Mouse (Mus musculus): Measurements from ENCODE around the gene Fam180a. TPM values are rescaled to one million over a fixed set of nuclear protein-coding genes. Genes with fewer than 3 reads are reported as not detected.

Gene Fam180a
- total and polyA plus RNA-seq, 2 experiments from 2014 or later = 0.86 to 3.0 TPM

GRCm38 (mm10) chr6:35279306-35279705 is 46.6 kb downstream of the Fam180a start:
- H3K4me3 ChIP-seq (ENCODE audit: low read depth, low read length) = no peak overlapping the region
- DNase-seq (no peak), ATAC-seq (no peak)
- no peaks in the 10 kb centered on the region for H3K4me1 ChIP-seq (ENCODE audit: insufficient read depth)
- H3K4me2 ChIP-seq (ENCODE audit: low read depth) = no peak overlapping the region
- WGBS = 87% methylated on average over 10 of the region's 10 CpGs
- H3K36me3 ChIP-seq (ENCODE audit: insufficient read depth) = no peaks in the 10 kb centered on the region
- H3K27me3 ChIP-seq (ENCODE audit: insufficient read depth, low read length) = no peaks in the 10 kb centered on the region
- H3K9ac ChIP-seq = no peak overlapping the region
- no peak overlapping the region for H3K27ac ChIP-seq (ENCODE audit: low read depth, low read length)
- no peaks in the 10 kb centered on the region for H3K9me3 ChIP-seq (ENCODE audit: low read length)
- TF ChIP-seq CTCF (IDR thresholded peaks at IDR 0.05; ENCODE audit: low read depth) = no peak

DNA sequence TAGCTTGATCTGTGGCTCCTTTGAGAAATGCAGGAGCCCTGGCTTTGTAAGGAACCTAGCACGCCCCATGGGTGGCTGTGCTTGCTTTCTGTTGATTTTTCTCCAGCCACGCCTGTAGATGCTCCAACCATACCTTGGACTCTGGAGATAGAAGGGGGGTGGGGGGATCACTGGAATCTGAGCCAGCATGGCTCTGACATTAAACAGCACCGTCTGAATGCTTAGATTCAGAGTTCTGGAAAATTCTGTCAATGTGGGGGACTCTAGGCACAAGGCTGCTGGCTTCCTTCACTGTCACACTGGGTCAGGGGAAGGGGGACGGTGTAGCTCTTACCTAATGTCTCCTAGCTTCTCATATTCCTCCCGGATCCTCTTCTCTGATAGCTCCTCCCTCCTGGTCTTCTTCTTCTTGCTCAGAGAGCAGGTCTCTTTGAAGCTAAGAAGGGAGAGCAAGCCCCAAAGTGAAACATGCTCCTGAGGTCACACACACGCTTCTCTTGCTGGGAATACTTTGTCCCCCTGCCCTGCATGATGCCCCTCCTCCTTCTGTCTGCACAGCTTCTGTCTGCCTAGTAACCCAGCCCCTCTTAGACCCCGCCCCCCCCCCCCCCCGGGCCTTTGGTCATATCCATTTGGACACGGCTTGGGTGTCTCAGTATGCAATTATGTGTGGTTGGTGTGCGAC is 47.9 kb downstream of the Fam180a start:
- TF ChIP-seq CTCF (IDR thresholded peaks at IDR 0.05; ENCODE audit: low read depth) = no peak
- WGBS = 68% methylated on average over 10 of the region's 10 CpGs

DNA sequence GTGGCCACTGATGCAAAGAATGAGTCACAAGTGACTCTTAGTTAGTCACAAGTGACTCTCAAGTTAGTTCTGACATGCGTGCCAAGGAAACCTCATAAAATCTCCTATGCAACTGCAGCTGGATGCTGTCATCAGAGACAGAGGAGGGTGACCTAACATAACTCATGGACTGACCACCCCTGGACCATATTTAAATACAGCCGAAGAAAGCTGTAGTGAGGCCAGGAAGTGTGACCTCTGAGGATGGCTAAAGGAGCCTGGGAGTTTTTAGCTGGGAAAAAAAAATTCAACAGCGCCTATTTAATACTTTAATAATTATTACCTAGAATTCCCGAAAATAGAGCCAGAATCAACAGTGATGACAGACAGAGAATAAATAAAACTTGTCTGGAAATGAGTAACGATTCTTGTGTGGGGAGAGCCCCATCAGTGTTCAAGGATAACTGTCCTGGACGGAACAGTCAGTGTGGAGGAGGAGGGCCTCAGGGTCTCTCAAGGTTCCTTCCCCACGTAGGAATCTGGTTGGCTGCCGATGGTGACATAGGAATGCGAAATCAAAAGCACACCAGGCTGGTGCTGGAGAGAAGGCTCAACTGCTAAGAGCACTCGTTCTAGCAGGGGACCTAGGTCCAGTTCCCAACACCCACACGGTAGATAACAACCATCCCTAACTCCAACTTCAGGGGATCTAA is 52.4 kb downstream of the Fam180a start:
- no peaks in the 10 kb centered on the region for H3K4me1 ChIP-seq (ENCODE audit: insufficient read depth)
- H3K27ac ChIP-seq (ENCODE audit: low read depth, low read length) = no peak overlapping the region
- no peak overlapping the region for H3K9ac ChIP-seq
- ATAC-seq (no peak), DNase-seq (no peak)
- H3K4me2 ChIP-seq (ENCODE audit: low read depth) = no peak overlapping the region
- no peaks in the 10 kb centered on the region for H3K27me3 ChIP-seq (ENCODE audit: insufficient read depth, low read length)
- H3K4me3 ChIP-seq (ENCODE audit: low read depth, low read length) = no peak overlapping the region
- TF ChIP-seq CTCF (IDR thresholded peaks at IDR 0.05; ENCODE audit: low read depth) = no peak
- 89% methylated on average over 11 of the region's 11 CpGs for WGBS
- no peaks in the 10 kb centered on the region for H3K36me3 ChIP-seq (ENCODE audit: insufficient read depth)
- no peaks in the 10 kb centered on the region for H3K9me3 ChIP-seq (ENCODE audit: low read length)

More for the DNA sequence above, 47.9 kb downstream of the Fam180a start:
- no peaks in the 10 kb centered on the region for H3K9me3 ChIP-seq (ENCODE audit: low read length)
- no peak overlapping the region for H3K27ac ChIP-seq (ENCODE audit: low read depth, low read length)
- no peaks in the 10 kb centered on the region for H3K27me3 ChIP-seq (ENCODE audit: insufficient read depth, low read length)
- H3K36me3 ChIP-seq (ENCODE audit: insufficient read depth) = no peaks in the 10 kb centered on the region
- no peaks in the 10 kb centered on the region for H3K4me1 ChIP-seq (ENCODE audit: insufficient read depth)
- no peak overlapping the region for H3K9ac ChIP-seq
- no peak for DNase-seq
- no peak overlapping the region for H3K4me3 ChIP-seq (ENCODE audit: low read depth, low read length)
- H3K4me2 ChIP-seq (ENCODE audit: low read depth) = no peak overlapping the region
- ATAC-seq = no peak

DNA sequence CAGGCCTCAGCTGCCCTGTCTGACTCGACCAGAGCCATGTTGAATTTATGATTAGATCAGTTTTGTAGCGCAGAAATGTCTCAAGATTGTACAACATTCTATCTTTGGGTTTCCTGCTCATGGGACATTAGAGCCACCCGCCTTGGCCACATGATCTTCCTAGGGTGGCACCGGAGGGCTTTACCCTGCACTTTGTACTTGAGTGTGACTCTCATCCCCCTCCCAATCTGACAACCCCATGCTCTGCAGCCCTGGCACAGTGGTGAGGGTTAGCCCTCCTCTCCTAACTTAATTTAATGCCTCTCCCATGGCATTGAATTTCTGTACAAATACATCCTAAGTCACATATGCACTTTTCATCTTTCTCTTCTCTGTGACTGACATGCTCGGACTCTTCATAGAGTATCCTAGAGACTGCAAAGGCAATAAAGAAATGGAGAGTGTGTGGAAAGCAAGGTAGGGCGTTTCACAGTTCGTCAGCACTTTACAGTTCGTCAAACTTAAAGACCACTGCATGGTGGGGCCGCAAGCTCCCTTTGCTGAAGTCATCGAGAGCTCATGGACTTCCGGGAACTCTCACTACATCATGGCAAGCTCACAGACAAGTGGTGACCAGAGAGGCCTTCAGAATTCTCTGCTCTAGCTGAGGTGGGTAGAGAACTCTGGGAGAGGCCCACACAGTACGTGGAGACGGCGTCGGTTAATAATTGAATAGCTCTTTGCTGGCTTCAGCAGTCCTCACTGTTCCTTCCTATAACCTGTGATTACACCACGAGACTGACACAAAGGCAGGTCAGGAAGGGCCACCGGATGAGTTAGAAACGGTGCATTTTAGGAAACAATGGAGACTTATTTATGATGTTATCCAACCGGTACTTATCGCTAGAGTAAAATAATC is 53.8 kb downstream of the Fam180a start:
- no peak for ATAC-seq
- no peaks in the 10 kb centered on the region for H3K36me3 ChIP-seq (ENCODE audit: insufficient read depth)

GRCm38 (mm10) chr6:35271094-35271855 is 54.7 kb downstream of the Fam180a start:
- Histone ChIP-seq H3K4me3 (ENCODE audit: low read depth, low read length) (no peak overlapping the region), H3K36me3 (ENCODE audit: insufficient read depth) (no peaks in the 10 kb centered on the region), H3K9me3 (ENCODE audit: low read length) (no peaks in the 10 kb centered on the region), H3K27me3 (ENCODE audit: insufficient read depth, low read length) (no peaks in the 10 kb centered on the region), H3K4me1 (ENCODE audit: insufficient read depth) (no peaks in the 10 kb centered on the region), H3K4me2 (ENCODE audit: low read depth) (no peak overlapping the region), H3K9ac (no peak overlapping the region), H3K27ac (ENCODE audit: low read depth, low read length) (no peak overlapping the region)
- no peak for TF ChIP-seq CTCF (IDR thresholded peaks at IDR 0.05; ENCODE audit: low read depth)
- DNase-seq = peak; percentile 19
- 61% methylated on average over 12 of the region's 12 CpGs for WGBS
- no peak for ATAC-seq

More for the DNA sequence above, 53.8 kb downstream of the Fam180a start:
- Histone ChIP-seq H3K4me1 (ENCODE audit: insufficient read depth) (no peaks in the 10 kb centered on the region), H3K9ac (no peak overlapping the region), H3K4me2 (ENCODE audit: low read depth) (no peak overlapping the region), H3K27ac (ENCODE audit: low read depth, low read length) (no peak overlapping the region), H3K27me3 (ENCODE audit: insufficient read depth, low read length) (no peaks in the 10 kb centered on the region), H3K9me3 (ENCODE audit: low read length) (no peaks in the 10 kb centered on the region), H3K4me3 (ENCODE audit: low read depth, low read length) (no peak overlapping the region)
- DNase-seq = no peak
- WGBS = 88% methylated on average over 20 of the region's 20 CpGs
- no peak for TF ChIP-seq CTCF (IDR thresholded peaks at IDR 0.05; ENCODE audit: low read depth)

DNA sequence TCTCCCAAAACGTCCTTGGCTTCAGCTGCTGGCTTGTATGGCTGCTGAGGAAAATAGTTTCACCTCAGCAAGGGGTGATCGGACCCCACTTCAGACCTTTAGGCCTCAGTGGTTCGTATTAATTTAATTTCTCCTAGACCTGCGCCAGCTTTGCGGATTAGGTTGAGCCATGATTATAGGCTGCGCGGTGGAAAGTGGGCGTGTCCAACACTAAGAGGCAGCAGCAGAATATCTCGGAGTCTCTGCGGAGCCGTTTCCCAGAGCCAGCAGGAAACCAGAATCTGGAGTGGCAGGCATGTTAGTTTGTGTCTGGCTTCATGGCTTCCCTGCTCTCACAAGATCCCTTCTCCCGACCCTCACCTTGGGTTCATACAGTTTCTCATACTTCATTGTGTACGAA is 56.3 kb downstream of the Fam180a start:
- no peaks in the 10 kb centered on the region for H3K4me1 ChIP-seq (ENCODE audit: insufficient read depth)
- H3K36me3 ChIP-seq (ENCODE audit: insufficient read depth) = no peaks in the 10 kb centered on the region
- no peak overlapping the region for H3K9ac ChIP-seq
- no peak overlapping the region for H3K4me3 ChIP-seq (ENCODE audit: low read depth, low read length)
- 84% methylated on average over 13 of the region's 13 CpGs for WGBS
- no peak overlapping the region for H3K27ac ChIP-seq (ENCODE audit: low read depth, low read length)
- no peak for ATAC-seq
- no peak for DNase-seq
- H3K4me2 ChIP-seq (ENCODE audit: low read depth) = no peak overlapping the region
- no peaks in the 10 kb centered on the region for H3K9me3 ChIP-seq (ENCODE audit: low read length)
- no peak for TF ChIP-seq CTCF (IDR thresholded peaks at IDR 0.05; ENCODE audit: low read depth)
- H3K27me3 ChIP-seq (ENCODE audit: insufficient read depth, low read length) = no peaks in the 10 kb centered on the region

All from forebrain, postnatal 0 days (tissue).